ENCODE assay signal across 17 mouse cellular contexts in genomic region chr1:186568076-186568475, GRCm38 (mm10).
DNase-seq lines count a peak whose midpoint lies in the region; ATAC-seq and TF ChIP-seq lines count a peak whose summit lies in the region.
"Had no signal": no experiment of that assay in that cellular context is flagged by ENCODE, and none has a peak within 500 bp of the region (broad histone marks: within the 10 kb centered on the region; RNA-seq: fewer than 3 reads in every experiment).

No protein-coding gene starts in this region.

- ATAC-seq in lung, embryonic 16.5 days (ENCODE audit: low read depth) = peak; percentile 41; the same call in 1 of the 2 replicates
- ATAC-seq: activated CD4-positive, CD25-positive, alpha-beta regulatory T cell, adult 4 months; CD4-positive, CD25-positive, alpha-beta regulatory T cell, adult 4 months; hindbrain, postnatal 0 days had no signal

- TF ChIP-seq POLR2A in lung, adult 2 months (IDR thresholded peaks at IDR 0.05; ENCODE audit: borderline replicate concordance, extremely low read depth, low read depth, low read length) = no peak

- H3K4me1 ChIP-seq in heart, embryonic 10.5 days = peaks cover 27% of the 10 kb centered on the region
- H3K4me1 ChIP-seq in lung, embryonic 16.5 days (replicated peaks; ENCODE audit: control insufficient read depth, insufficient read depth, low read length) = peaks cover 11% of the 10 kb centered on the region
- H3K4me1 ChIP-seq in lung, adult 2 months (ENCODE audit: control insufficient read depth, insufficient read depth, low read length) = peaks cover 9% of the 10 kb centered on the region
- peaks cover 15% of the 10 kb centered on the region for H3K4me1 ChIP-seq in midbrain, embryonic 10.5 days
- H3K4me1 ChIP-seq: liver, embryonic 13.5 days; neural tube, embryonic 13.5 days had no signal

- H3K36me3 ChIP-seq in heart, embryonic 10.5 days = no peaks in the 10 kb centered on the region
- no peaks in the 10 kb centered on the region for H3K36me3 ChIP-seq in lung, embryonic 16.5 days (ENCODE audit: control insufficient read depth, insufficient read depth, low read length)
- no peaks in the 10 kb centered on the region for H3K36me3 ChIP-seq in midbrain, embryonic 10.5 days
- H3K36me3 ChIP-seq: liver, embryonic 13.5 days; neural tube, embryonic 13.5 days had no signal

- H3K27me3 ChIP-seq in heart, embryonic 10.5 days (ENCODE audit: insufficient read depth, poor library complexity, severe bottlenecking) = no peaks in the 10 kb centered on the region; the same call in 1 of the 2 replicates
- H3K27me3 ChIP-seq in lung, embryonic 16.5 days (ENCODE audit: control insufficient read depth, insufficient read depth, low read depth, low read length) = no peaks in the 10 kb centered on the region
- H3K27me3 ChIP-seq in midbrain, embryonic 10.5 days (ENCODE audit: low read depth, poor library complexity, severe bottlenecking) = no peaks in the 10 kb centered on the region
- H3K27me3 ChIP-seq: liver, embryonic 13.5 days; neural tube, embryonic 13.5 days had no signal

- no peak for DNase-seq in heart, embryonic 10.5 days (ENCODE audit: low spot score)
- no peak for DNase-seq in heart, adult 8-10 months (ENCODE audit: low spot score)
- no peak for DNase-seq in lung, adult 2 months
- peak; percentile 17 for DNase-seq in adrenal gland, postnatal 10 days
- DNase-seq in retina, embryonic 14.5 days (ENCODE audit: low spot score) = peak; percentile 45
- DNase-seq in midbrain, embryonic 10.5 days (ENCODE audit: low spot score) = no peak
- DNase-seq: cerebellum, adult 9-11 months; kidney, adult 8-10 months; layer of hippocampus, postnatal 36 days; left cerebral cortex, postnatal 4 days; liver, embryonic 13.5 days; thymus, adult 18-20 months had no signal

- H3K4me2 ChIP-seq in lung, embryonic 16.5 days (ENCODE audit: low read depth, low read length) = no peak overlapping the region
- H3K4me2 ChIP-seq: liver, embryonic 13.5 days had no signal

- 27% methylated on average over 6 of the region's 6 CpGs for WGBS in heart, embryonic 10.5 days
- 28% methylated on average over 6 of the region's 6 CpGs for WGBS in lung, embryonic 16.5 days
- 35% methylated on average over 6 of the region's 6 CpGs for WGBS in lung, adult 2 months
- 76% methylated on average over 6 of the region's 6 CpGs for WGBS in midbrain, embryonic 10.5 days

- peak overlapping the region; percentile 59; the same call in 1 of the 2 replicates for H3K27ac ChIP-seq in heart, embryonic 10.5 days
- no peak overlapping the region for H3K27ac ChIP-seq in lung, embryonic 16.5 days (ENCODE audit: low read length)
- no peak overlapping the region for H3K27ac ChIP-seq in midbrain, embryonic 10.5 days (replicated peaks)
- H3K27ac ChIP-seq: hindbrain, postnatal 0 days; liver, embryonic 13.5 days; neural tube, embryonic 13.5 days had no signal

- no peak overlapping the region for H3K9ac ChIP-seq in lung, embryonic 16.5 days (ENCODE audit: low read length)
- H3K9ac ChIP-seq: liver, embryonic 13.5 days; neural tube, embryonic 13.5 days had no signal

- no peak overlapping the region for H3K4me3 ChIP-seq in heart, embryonic 10.5 days
- H3K4me3 ChIP-seq in lung, embryonic 16.5 days (ENCODE audit: low read length) = no peak overlapping the region
- no peak overlapping the region for H3K4me3 ChIP-seq in lung, adult 2 months (replicated peaks; ENCODE audit: extremely low read depth, low read depth, low read length)
- no peak overlapping the region for H3K4me3 ChIP-seq in midbrain, embryonic 10.5 days
- H3K4me3 ChIP-seq: liver, embryonic 13.5 days; neural tube, embryonic 13.5 days had no signal

- no peaks in the 10 kb centered on the region for H3K9me3 ChIP-seq in heart, embryonic 10.5 days
- H3K9me3 ChIP-seq in lung, embryonic 16.5 days (ENCODE audit: control insufficient read depth, low read length) = no peaks in the 10 kb centered on the region
- H3K9me3 ChIP-seq in midbrain, embryonic 10.5 days (replicated peaks) = no peaks in the 10 kb centered on the region
- H3K9me3 ChIP-seq: liver, embryonic 13.5 days; neural tube, embryonic 13.5 days had no signal

- TF ChIP-seq CTCF in lung, adult 2 months (IDR thresholded peaks at IDR 0.05; ENCODE audit: insufficient read depth, low read length) = no peak

Comparison
In these comparisons a context has a peak if more than half of its experiments do, and no peak if none do; other contexts are left out.
1. DNase-seq: peak in adrenal gland, postnatal 10 days (single experiment) and retina, embryonic 14.5 days (single experiment); none in heart, embryonic 10.5 days (single experiment), heart, adult 8-10 months (single experiment), lung, adult 2 months (single experiment) and midbrain, embryonic 10.5 days (single experiment).